Mouse (Mus musculus): ENCODE data around the gene Pnkd. TPM values are rescaled to one million over a fixed set of nuclear protein-coding genes. Genes with fewer than 3 reads are reported as not detected.
A peak's percentile ranks its signal among the peaks of the same experiment; 100 is the strongest.
"Not testable (repeated sequence)": the region's sequence is repeated elsewhere in the genome, so short reads cannot be mapped to it uniquely, and the experiment has no call there.

Gene Pnkd
- total and polyA plus RNA-seq, 2 experiments from 2014 or later = 116 to 135 TPM

DNA sequence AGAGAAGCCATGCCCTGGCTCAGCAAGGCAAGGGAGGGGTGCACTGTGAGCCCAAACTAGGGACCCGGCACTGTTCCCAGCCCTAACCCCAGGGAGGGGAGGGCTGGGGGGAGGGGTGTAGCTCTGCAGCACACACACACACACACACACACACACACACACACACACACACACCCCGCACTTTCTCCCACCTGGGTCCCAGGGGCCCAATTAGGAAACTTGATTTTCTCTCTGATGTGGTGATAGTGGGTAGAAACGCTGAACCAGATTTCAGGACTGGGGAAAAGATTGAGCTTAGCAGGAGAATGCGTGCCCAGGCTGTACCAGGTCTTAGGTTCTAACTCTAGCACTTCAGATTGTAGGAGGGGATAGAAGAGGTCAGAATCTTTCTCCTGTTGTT, 53.9 kb downstream of the Pnkd start:
- Histone ChIP-seq H3K9ac (replicated peaks; ENCODE audit: low read length, poor library complexity, severe bottlenecking) (no peak overlapping the region), H3K4me1 (ENCODE audit: insufficient read depth, low read length) (0 out of 2 replicates have a peak, but pooled peaks cover 2% of the 10 kb centered on the region), H3K27ac (ENCODE audit: low read depth, low read length) (no peak overlapping the region), H3K36me3 (ENCODE audit: insufficient read depth, low read length) (no peaks in the 10 kb centered on the region), H3K9me3 (ENCODE audit: low read length) (no peaks in the 10 kb centered on the region), H3K27me3 (ENCODE audit: insufficient read depth, low read length) (no peaks in the 10 kb centered on the region), H3K4me3 (ENCODE audit: low read depth, low read length) (no peak overlapping the region), H3K4me2 (ENCODE audit: low read depth, low read length, poor library complexity, severe bottlenecking) (no peak overlapping the region)
- no peak for DNase-seq (ENCODE audit: low spot score)
- no peak for ATAC-seq (ENCODE audit: low FRiP score)
- WGBS = 60% methylated on average over 4 of the region's 4 CpGs
- no peak for TF ChIP-seq CTCF (IDR thresholded peaks at IDR 0.05)

DNA sequence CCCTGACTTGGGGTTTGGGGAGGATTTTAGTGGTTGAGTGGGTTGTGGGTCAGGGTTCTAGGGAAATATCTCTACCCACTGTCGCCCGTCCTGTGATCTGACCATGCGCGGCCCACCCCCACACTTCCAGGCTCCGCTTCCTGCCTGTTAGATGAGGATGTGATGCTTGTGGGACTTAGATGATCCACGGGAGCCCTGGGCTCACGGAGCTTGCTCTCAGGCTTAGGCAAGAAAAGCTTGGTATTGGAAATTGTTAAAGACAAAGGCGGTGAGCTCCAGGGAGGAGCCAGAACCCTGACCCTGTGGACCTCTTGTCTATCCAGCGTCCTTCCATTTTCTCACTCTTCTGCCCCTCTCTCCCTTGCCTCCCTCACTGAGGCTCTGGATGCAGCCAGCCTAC, 55.2 kb downstream of the Pnkd start:
- ATAC-seq (ENCODE audit: low FRiP score) (no peak), DNase-seq (ENCODE audit: low spot score) (no peak)
- Histone ChIP-seq H3K9ac (replicated peaks; ENCODE audit: low read length, poor library complexity, severe bottlenecking) (no peak overlapping the region), H3K27me3 (ENCODE audit: insufficient read depth, low read length) (no peaks in the 10 kb centered on the region), H3K4me1 (ENCODE audit: insufficient read depth, low read length) (no peaks in the 10 kb centered on the region), H3K4me2 (ENCODE audit: low read depth, low read length, poor library complexity, severe bottlenecking) (no peak overlapping the region), H3K36me3 (ENCODE audit: insufficient read depth, low read length) (no peaks in the 10 kb centered on the region), H3K27ac (ENCODE audit: low read depth, low read length) (no peak overlapping the region), H3K4me3 (ENCODE audit: low read depth, low read length) (no peak overlapping the region), H3K9me3 (ENCODE audit: low read length) (no peaks in the 10 kb centered on the region)
- 95% methylated on average over 9 of the region's 9 CpGs for WGBS
- no peak for TF ChIP-seq CTCF (IDR thresholded peaks at IDR 0.05)

DNA sequence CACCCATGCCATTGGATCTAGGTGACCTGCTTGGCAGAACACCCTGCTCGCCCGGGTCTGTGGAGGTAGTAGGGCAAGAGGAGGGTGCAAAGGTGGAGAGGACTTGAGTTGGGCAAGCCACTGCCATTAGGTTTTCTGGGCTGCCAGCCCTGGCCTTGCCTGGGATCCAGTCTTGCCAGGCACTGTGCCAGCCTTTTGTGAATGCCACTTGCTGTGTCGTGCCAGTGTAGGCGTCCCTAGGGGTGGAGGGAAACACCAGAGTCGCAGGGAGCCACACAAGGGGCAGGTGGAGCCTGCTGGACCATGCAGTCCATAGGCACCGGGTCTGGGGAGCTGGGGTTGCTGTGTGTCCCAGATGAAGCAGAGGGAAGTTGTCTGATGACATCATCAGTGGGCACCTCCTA, 55.6 kb downstream of the Pnkd start:
- no peak for TF ChIP-seq CTCF (IDR thresholded peaks at IDR 0.05)
- H3K4me1 ChIP-seq (ENCODE audit: insufficient read depth, low read length) = no peaks in the 10 kb centered on the region
- H3K4me2 ChIP-seq (ENCODE audit: low read depth, low read length, poor library complexity, severe bottlenecking) = no peak overlapping the region
- DNase-seq (ENCODE audit: low spot score) (peak; percentile 51), ATAC-seq (ENCODE audit: low FRiP score) (0 out of 2 replicates have a peak, but pooled peaks have one; percentile 22)
- no peaks in the 10 kb centered on the region for H3K27me3 ChIP-seq (ENCODE audit: insufficient read depth, low read length)
- no peak overlapping the region for H3K27ac ChIP-seq (ENCODE audit: low read depth, low read length)
- no peak overlapping the region for H3K4me3 ChIP-seq (ENCODE audit: low read depth, low read length)
- WGBS = 77% methylated on average over 6 of the region's 6 CpGs
- no peak overlapping the region for H3K9ac ChIP-seq (replicated peaks; ENCODE audit: low read length, poor library complexity, severe bottlenecking)
- no peaks in the 10 kb centered on the region for H3K36me3 ChIP-seq (ENCODE audit: insufficient read depth, low read length)
- no peaks in the 10 kb centered on the region for H3K9me3 ChIP-seq (ENCODE audit: low read length)

DNA sequence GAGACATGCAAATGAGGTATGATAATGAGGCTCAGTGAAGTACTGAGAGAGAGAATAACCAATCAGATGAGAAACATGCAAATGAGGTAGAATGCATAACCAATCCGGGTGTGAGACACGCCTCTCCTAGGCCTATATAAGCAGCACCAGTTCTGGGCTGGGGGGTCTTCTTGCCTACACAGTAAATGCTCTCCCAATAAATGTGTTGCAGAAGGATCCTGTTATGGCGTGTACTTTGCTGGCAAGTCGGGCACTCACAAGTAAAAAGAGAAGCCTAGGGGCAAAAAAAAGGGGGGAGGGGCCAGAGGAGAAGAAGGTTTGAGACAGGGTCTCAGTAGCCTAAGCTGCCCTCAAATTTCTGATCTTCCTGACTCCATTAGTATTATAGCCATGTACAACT, 56.3 kb downstream of the Pnkd start:
- not testable (repeated sequence) for H3K4me3 ChIP-seq (ENCODE audit: low read depth, low read length); H3K27ac ChIP-seq (ENCODE audit: low read depth, low read length); H3K9me3 ChIP-seq (ENCODE audit: low read length); H3K36me3 ChIP-seq (ENCODE audit: insufficient read depth, low read length); H3K4me1 ChIP-seq (ENCODE audit: insufficient read depth, low read length); ATAC-seq (ENCODE audit: low FRiP score); DNase-seq (ENCODE audit: low spot score); H3K27me3 ChIP-seq (ENCODE audit: insufficient read depth, low read length); H3K9ac ChIP-seq (replicated peaks; ENCODE audit: low read length, poor library complexity, severe bottlenecking); H3K4me2 ChIP-seq (ENCODE audit: low read depth, low read length, poor library complexity, severe bottlenecking)
- 91% methylated on average over 4 of the region's 4 CpGs for WGBS

DNA sequence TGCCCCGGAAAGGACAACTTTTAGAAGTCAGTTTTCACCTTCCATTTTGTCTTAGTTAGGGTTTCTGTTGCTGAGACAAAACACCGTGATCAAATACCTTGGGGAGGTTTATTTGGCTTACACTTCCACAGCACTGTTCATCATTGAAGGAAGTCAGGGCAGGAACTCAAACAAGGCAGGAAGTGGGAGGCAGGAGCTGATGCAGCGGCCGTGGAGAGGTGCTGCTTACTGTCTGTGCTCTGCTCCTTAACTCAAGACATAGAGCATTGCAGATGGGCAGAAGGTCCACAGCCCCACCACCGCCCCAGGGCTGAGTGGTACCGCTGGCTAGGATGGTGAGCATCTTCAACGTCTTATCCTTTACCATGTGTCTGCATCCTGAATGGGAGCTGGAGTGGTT, 57.2 kb downstream of the Pnkd start:
- H3K4me2 ChIP-seq (ENCODE audit: low read depth, low read length, poor library complexity, severe bottlenecking) = no peak overlapping the region
- ATAC-seq (ENCODE audit: low FRiP score) (no peak), DNase-seq (ENCODE audit: low spot score) (no peak)
- H3K9ac ChIP-seq (replicated peaks; ENCODE audit: low read length, poor library complexity, severe bottlenecking) = no peak overlapping the region
- H3K9me3 ChIP-seq (ENCODE audit: low read length) = no peaks in the 10 kb centered on the region
- H3K27me3 ChIP-seq (ENCODE audit: insufficient read depth, low read length) = no peaks in the 10 kb centered on the region
- H3K27ac ChIP-seq (ENCODE audit: low read depth, low read length) = no peak overlapping the region
- H3K36me3 ChIP-seq (ENCODE audit: insufficient read depth, low read length) = no peaks in the 10 kb centered on the region
- WGBS = 93% methylated on average over 7 of the region's 7 CpGs
- no peak for TF ChIP-seq CTCF (IDR thresholded peaks at IDR 0.05)
- no peak overlapping the region for H3K4me3 ChIP-seq (ENCODE audit: low read depth, low read length)
- H3K4me1 ChIP-seq (ENCODE audit: insufficient read depth, low read length) = no peaks in the 10 kb centered on the region

DNA sequence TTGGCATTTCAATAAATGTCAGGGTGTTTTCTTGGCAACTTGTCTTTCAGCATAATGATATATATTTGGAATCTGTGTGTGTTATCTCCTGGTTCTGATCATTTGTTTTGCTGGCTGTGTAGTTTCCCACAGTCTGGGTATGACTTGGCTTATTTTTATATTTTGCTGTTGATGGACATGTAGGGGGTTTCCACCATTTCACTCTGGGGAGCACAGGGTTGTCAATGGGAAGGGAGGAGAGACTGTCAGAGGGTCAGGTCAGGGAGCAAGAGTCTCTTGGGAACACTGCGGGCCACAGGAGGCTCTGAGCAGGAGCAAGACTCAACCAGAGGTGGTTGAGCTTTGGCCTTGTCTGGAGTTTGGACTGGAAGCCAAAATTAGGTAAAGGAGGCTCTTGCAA, 57.6 kb downstream of the Pnkd start:
- 94% methylated on average over 1 of the region's 1 CpGs for WGBS
- H3K4me2 ChIP-seq (ENCODE audit: low read depth, low read length, poor library complexity, severe bottlenecking) = no peak overlapping the region

More for the DNA sequence above, 57.6 kb downstream of the Pnkd start:
- Histone ChIP-seq H3K27me3 (ENCODE audit: insufficient read depth, low read length) (no peaks in the 10 kb centered on the region), H3K4me3 (ENCODE audit: low read depth, low read length) (no peak overlapping the region), H3K4me1 (ENCODE audit: insufficient read depth, low read length) (no peaks in the 10 kb centered on the region), H3K9ac (replicated peaks; ENCODE audit: low read length, poor library complexity, severe bottlenecking) (no peak overlapping the region), H3K36me3 (ENCODE audit: insufficient read depth, low read length) (peaks cover under 1% of the 10 kb centered on the region; the same call in 1 of the 2 replicates), H3K9me3 (ENCODE audit: low read length) (no peaks in the 10 kb centered on the region), H3K27ac (ENCODE audit: low read depth, low read length) (no peak overlapping the region)
- DNase-seq (ENCODE audit: low spot score) = no peak
- ATAC-seq (ENCODE audit: low FRiP score) = no peak
- TF ChIP-seq CTCF (IDR thresholded peaks at IDR 0.05) = no peak
